Mouse (Mus musculus): ENCODE measurements around the gene Gm16223.

DNA sequence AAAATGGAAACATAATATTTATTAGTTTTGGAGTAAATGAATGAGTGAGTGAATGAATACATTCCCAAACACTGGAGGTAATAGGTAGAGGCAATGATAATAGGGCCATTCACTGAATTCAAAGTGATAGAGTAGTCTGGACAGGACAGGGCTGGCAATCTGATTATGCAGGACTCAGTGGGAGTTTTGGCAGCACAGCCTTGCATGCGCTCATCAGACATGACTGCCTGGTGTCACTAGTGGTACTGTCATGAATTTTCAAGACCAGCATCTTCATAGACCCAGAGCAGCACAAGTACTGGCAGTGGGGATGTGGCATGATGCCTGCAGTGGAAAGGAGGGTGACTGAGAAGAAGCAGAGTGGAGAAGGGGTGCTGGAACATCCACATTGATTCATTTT is 157.1 kb downstream of the Gm16223 start:
- TF ChIP-seq CTCF (conservative IDR thresholded peaks at IDR 0.05; ENCODE audit: low read length) (no peak), POU5F1 (IDR thresholded peaks at IDR 0.05; ENCODE audit: borderline replicate concordance, low read length) (no peak), NANOG (IDR thresholded peaks at IDR 0.05; ENCODE audit: borderline replicate concordance, low read length) (no peak)
